Mouse (Mus musculus) hindbrain, embryonic 16.5 days (tissue): Measurements from ENCODE around the gene Plpp3. TPM values are rescaled to one million over a fixed set of nuclear protein-coding genes. Genes with fewer than 3 reads are reported as not detected.

Experiments used
- ATAC-seq: fragments of 200-750 bp; cut with Nextera tagmentation; 2 replicates; pipeline ENCODE4 v1.8.0; 2017; ENCODE audit warnings: moderate TSS enrichment, moderate library complexity
- H3K27ac ChIP-seq: fragments of 300-500 bp; sonication (generic); 2 replicates; pipeline ENCODE4 v1.5.1; 2014; ENCODE audit warnings: low read depth, mild to moderate bottlenecking, control low read depth, low read length, moderate library complexity
- H3K27me3 ChIP-seq: fragments of 300-500 bp; sonication (generic); replicated peaks from 2 replicates; pipeline ENCODE4 v1.6.1; 2014; ENCODE audit warnings: low read length; ENCODE audit not compliant: control insufficient read depth, insufficient read depth
- H3K36me3 ChIP-seq: fragments of 300-500 bp; sonication (generic); 2 replicates; pipeline ENCODE4 v1.6.1; 2014; ENCODE audit warnings: mild to moderate bottlenecking, low read length, moderate library complexity, mixed read lengths; ENCODE audit not compliant: control insufficient read depth, insufficient read depth
- H3K4me1 ChIP-seq: fragments of 300-500 bp; sonication (generic); 2 replicates; pipeline ENCODE4 v1.6.1; 2014; ENCODE audit warnings: low read depth, low read length; ENCODE audit not compliant: control insufficient read depth, insufficient read depth
- H3K4me2 ChIP-seq: fragments of 300-500 bp; sonication (generic); 2 replicates; pipeline ENCODE4 v1.6.1; 2014; ENCODE audit warnings: mild to moderate bottlenecking, low read length, control low read depth, moderate library complexity
- H3K4me3 ChIP-seq: fragments of 300-500 bp; sonication (generic); 2 replicates; pipeline ENCODE4 v1.5.1; 2014; ENCODE audit warnings: mild to moderate bottlenecking, low read length, control low read depth, moderate library complexity
- H3K9ac ChIP-seq: fragments of 300-500 bp; sonication (generic); 2 replicates; pipeline ENCODE4 v1.6.1; 2014; ENCODE audit warnings: low read depth, mild to moderate bottlenecking, control low read depth, low read length, moderate library complexity
- H3K9me3 ChIP-seq: fragments of 300-500 bp; sonication (generic); 2 replicates; pipeline ENCODE4 v1.6.1; 2014; ENCODE audit warnings: mild to moderate bottlenecking, low read length, moderate library complexity; ENCODE audit not compliant: control insufficient read depth
- WGBS: fragments of 180-500 bp; shearing (Covaris S2); extraction: QIAGEN DNeasy Blood & Tissue Kit; methylation state at CpG from one replicate; pipeline ENCODE4 v1.1.7; 2014; 5-methylcytosine and 5-hydroxymethylcytosine counted together
- polyA plus RNA-seq: library from polyadenylated mRNA; unstranded; fragments of >200 nt; fragmentation: Nextera tagmentation; extraction: Ambion mirVana; gene quantifications from 2 replicates; pipeline ENCODE4 v1.2.1, GENCODE M21; 2015

The Plpp3 gene
- polyA plus RNA-seq, 1 experiment from 2014 or later, result 122 TPM

GRCm38 (mm10) chr4:105164952-105165351 is 7.8 kb downstream of the Plpp3 start:
- 96% methylated on average over 6 of the region's 6 CpGs for WGBS
- no peaks in the 10 kb centered on the region for H3K36me3 ChIP-seq
- H3K9me3 ChIP-seq, result no peaks in the 10 kb centered on the region
- no peak overlapping the region for H3K9ac ChIP-seq
- no peak overlapping the region for H3K4me3 ChIP-seq
- ATAC-seq, result no peak
- peaks cover 15% of the 10 kb centered on the region for H3K4me1 ChIP-seq
- H3K27me3 ChIP-seq, result no peaks in the 10 kb centered on the region
- no peak overlapping the region for H3K27ac ChIP-seq
- no peak overlapping the region for H3K4me2 ChIP-seq

- Histone ChIP-seq H3K9me3 (no peaks in the 10 kb centered on the region), H3K27me3 (no peaks in the 10 kb centered on the region), H3K4me3 (no peak overlapping the region), H3K4me1 (peaks cover 26% of the 10 kb centered on the region), H3K36me3 (no peaks in the 10 kb centered on the region), H3K27ac (peak overlapping the region; percentile 42; the same call in 1 of the 2 replicates), H3K4me2 (peak overlapping the region; percentile 27; the same call in 1 of the 2 replicates), H3K9ac (no peak overlapping the region)
- WGBS, result 17% methylated on average over 7 of the region's 7 CpGs
- no peak for ATAC-seq
These were observed 12.0 kb downstream of the Plpp3 start for GRCm38 (mm10) chr4:105169093-105169571.

- Histone ChIP-seq H3K27ac (peak overlapping the region; percentile 70), H3K36me3 (no peaks in the 10 kb centered on the region), H3K4me3 (no peak overlapping the region), H3K27me3 (no peaks in the 10 kb centered on the region), H3K9ac (no peak overlapping the region; the same call in 1 of the 2 replicates), H3K4me1 (peaks cover 30% of the 10 kb centered on the region), H3K4me2 (peak overlapping the region; percentile 36), H3K9me3 (no peaks in the 10 kb centered on the region)
- no peak for ATAC-seq
- WGBS, result 17% methylated on average over 16 of the region's 16 CpGs
These were observed 13.0 kb downstream of the Plpp3 start for GRCm38 (mm10) chr4:105169826-105170810.

- 16% methylated on average over 9 of the region's 9 CpGs for WGBS
- H3K27ac ChIP-seq, result peak overlapping the region; percentile 70
- no peaks in the 10 kb centered on the region for H3K9me3 ChIP-seq
- H3K36me3 ChIP-seq, result no peaks in the 10 kb centered on the region
- ATAC-seq, result peak; percentile 92
- H3K4me2 ChIP-seq, result peak overlapping the region; percentile 34
- H3K4me1 ChIP-seq, result peaks cover 30% of the 10 kb centered on the region
- no peak overlapping the region for H3K4me3 ChIP-seq
- H3K9ac ChIP-seq, result no peak overlapping the region
- H3K27me3 ChIP-seq, result no peaks in the 10 kb centered on the region
These were observed 13.8 kb downstream of the Plpp3 start for GRCm38 (mm10) chr4:105170811-105171401.

- peak overlapping the region; percentile 70 for H3K27ac ChIP-seq
- H3K4me3 ChIP-seq, result no peak overlapping the region
- WGBS, result 48% methylated on average over 3 of the region's 3 CpGs
- peaks cover 30% of the 10 kb centered on the region for H3K4me1 ChIP-seq
- no peak for ATAC-seq
- no peaks in the 10 kb centered on the region for H3K36me3 ChIP-seq
- H3K9ac ChIP-seq, result no peak overlapping the region
- H3K27me3 ChIP-seq, result no peaks in the 10 kb centered on the region
- peak overlapping the region; percentile 34 for H3K4me2 ChIP-seq
- no peaks in the 10 kb centered on the region for H3K9me3 ChIP-seq
These were observed 14.3 kb downstream of the Plpp3 start for GRCm38 (mm10) chr4:105171432-105171831.

- no peaks in the 10 kb centered on the region for H3K27me3 ChIP-seq
- no peak overlapping the region for H3K4me3 ChIP-seq
- 67% methylated on average over 4 of the region's 4 CpGs for WGBS
- H3K27ac ChIP-seq, result peak overlapping the region; percentile 72
- H3K4me2 ChIP-seq, result no peak overlapping the region; the same call in 1 of the 2 replicates
- no peak overlapping the region for H3K9ac ChIP-seq
- H3K4me1 ChIP-seq, result peaks cover 23% of the 10 kb centered on the region
- no peak for ATAC-seq
- no peaks in the 10 kb centered on the region for H3K9me3 ChIP-seq
- no peaks in the 10 kb centered on the region for H3K36me3 ChIP-seq
These were observed 17.6 kb downstream of the Plpp3 start for GRCm38 (mm10) chr4:105174778-105175177.

GRCm38 (mm10) chr4:105175255-105176035 is 18.3 kb downstream of the Plpp3 start:
- Histone ChIP-seq H3K27me3 (no peaks in the 10 kb centered on the region), H3K4me3 (no peak overlapping the region), H3K36me3 (no peaks in the 10 kb centered on the region), H3K9ac (no peak overlapping the region), H3K4me1 (peaks cover 24% of the 10 kb centered on the region), H3K4me2 (peak overlapping the region; percentile 8; the same call in 1 of the 2 replicates), H3K9me3 (no peaks in the 10 kb centered on the region), H3K27ac (peak overlapping the region; percentile 72)
- peak; percentile 73 for ATAC-seq
- 52% methylated on average over 16 of the region's 16 CpGs for WGBS

- peak overlapping the region; percentile 68 for H3K27ac ChIP-seq
- WGBS, result 11% methylated on average over 16 of the region's 16 CpGs
- H3K9ac ChIP-seq, result 0 out of 2 replicates have a peak overlapping the region, but pooled peaks have one; percentile 7
- peak; percentile 91 for ATAC-seq
- peaks cover 23% of the 10 kb centered on the region for H3K4me1 ChIP-seq
- H3K4me3 ChIP-seq, result no peak overlapping the region
- H3K36me3 ChIP-seq, result no peaks in the 10 kb centered on the region
- H3K27me3 ChIP-seq, result no peaks in the 10 kb centered on the region
- no peaks in the 10 kb centered on the region for H3K9me3 ChIP-seq
- H3K4me2 ChIP-seq, result peak overlapping the region; percentile 28
These were observed 24.0 kb downstream of the Plpp3 start for GRCm38 (mm10) chr4:105181014-105181658.
